Mouse (Mus musculus): Measurements from ENCODE around the gene Lig1. TPM values are rescaled to one million over a fixed set of nuclear protein-coding genes. Genes with fewer than 3 reads are reported as not detected.
"Not testable (repeated sequence)": the region's sequence is repeated elsewhere in the genome, so short reads cannot be mapped to it uniquely, and the experiment has no call there.

Gene Lig1
- 44.4 and 49.4 TPM in 2 replicates for polyA plus RNA-seq (2012; ENCODE audit: insufficient read depth, insufficient read length, missing spikeins)

DNA sequence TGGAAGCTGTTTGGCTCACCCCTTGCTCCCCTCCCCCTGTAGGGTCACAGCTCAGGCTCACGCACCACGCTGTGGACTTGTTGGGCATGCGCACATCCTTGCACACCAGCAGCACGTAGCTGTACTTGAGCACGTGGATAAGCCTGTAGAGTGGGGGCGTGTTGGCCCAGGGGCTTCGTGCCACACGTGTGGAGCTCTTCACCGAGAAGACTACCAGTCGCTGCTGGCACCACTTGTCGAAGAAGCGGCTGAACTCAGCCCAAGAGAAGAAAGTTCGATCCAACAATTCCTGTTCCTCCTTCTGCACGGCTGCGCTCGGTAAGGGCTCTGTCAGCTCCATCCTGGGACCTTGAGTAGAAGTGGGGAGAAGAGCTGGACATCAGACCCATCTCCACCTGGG, at the start of gene Lig1:
Gene Lig1 (plus strand): TSS at position 203 of the 400 bp plus-strand sequence.
- TF ChIP-seq CTCF (IDR thresholded peaks at IDR 0.05; ENCODE audit: low read depth, low read length), result no peak
- no peak for TF ChIP-seq POLR2A (IDR thresholded peaks at IDR 0.05; ENCODE audit: borderline replicate concordance, low read depth, low read length)
- no peak within 1 kb of the TSS for H3K27ac ChIP-seq (ENCODE audit: insufficient read depth, low read depth, low read length)
- H3K4me1 ChIP-seq (ENCODE audit: control insufficient read depth, insufficient read depth, low read length), result no peaks in the 10 kb centered on the region
- peak within 1 kb of the TSS; percentile 80 for H3K4me3 ChIP-seq (ENCODE audit: insufficient read depth, low read length)

DNA sequence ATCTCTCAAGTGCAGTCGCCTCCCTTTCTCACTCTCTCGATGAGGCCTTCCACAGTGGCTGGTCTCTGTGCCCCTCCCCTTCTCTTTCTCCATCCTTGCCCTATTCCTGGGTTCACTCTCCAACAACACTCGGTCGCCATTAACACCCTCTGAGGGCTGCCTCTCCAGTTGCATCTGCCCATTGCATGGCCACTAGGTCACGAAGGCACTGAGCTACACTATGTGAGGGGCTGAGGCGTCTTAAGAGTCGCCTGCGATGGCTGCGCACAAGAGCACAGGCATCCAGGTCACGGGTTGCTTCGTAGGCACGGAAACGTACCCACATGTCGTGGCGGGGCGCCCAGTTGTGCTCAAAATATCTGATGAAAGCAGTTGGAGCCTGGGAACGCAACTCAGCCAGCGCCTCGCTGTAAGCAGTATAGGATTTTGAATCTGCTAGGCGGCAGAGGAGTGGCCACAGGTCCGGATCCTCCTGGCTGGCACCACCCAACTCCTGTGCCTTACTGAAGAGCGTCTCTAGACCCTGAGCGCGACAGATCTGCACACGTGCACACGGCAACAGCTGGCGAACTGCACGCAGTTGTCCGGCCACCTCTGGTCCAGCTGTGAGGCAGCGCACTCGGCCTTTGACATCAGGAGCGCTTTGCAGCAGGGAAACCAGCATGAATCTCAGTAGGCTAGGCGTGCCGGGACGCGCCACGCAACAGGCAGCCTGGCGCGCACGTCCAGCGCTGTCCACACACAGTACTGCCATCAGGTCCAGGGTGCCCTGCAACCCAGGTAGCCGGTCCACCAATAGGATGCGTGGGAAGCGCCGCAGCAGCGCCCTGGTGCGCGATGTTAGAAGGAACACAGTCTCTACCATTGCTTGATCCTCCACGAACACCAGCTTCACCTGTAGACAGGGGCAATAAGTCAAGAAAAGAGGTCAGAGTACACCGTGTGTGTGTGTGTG, 16.1 kb upstream of the Lig1 start:
- Histone ChIP-seq H3K27ac (ENCODE audit: insufficient read depth, low read depth, low read length) (no peak overlapping the region), H3K4me1 (ENCODE audit: control insufficient read depth, insufficient read depth, low read length) (no peaks in the 10 kb centered on the region), H3K4me3 (ENCODE audit: insufficient read depth, low read length) (no peak overlapping the region)
- TF ChIP-seq POLR2A (IDR thresholded peaks at IDR 0.05; ENCODE audit: borderline replicate concordance, low read depth, low read length), result no peak
- no peak for TF ChIP-seq CTCF (IDR thresholded peaks at IDR 0.05; ENCODE audit: low read depth, low read length)

DNA sequence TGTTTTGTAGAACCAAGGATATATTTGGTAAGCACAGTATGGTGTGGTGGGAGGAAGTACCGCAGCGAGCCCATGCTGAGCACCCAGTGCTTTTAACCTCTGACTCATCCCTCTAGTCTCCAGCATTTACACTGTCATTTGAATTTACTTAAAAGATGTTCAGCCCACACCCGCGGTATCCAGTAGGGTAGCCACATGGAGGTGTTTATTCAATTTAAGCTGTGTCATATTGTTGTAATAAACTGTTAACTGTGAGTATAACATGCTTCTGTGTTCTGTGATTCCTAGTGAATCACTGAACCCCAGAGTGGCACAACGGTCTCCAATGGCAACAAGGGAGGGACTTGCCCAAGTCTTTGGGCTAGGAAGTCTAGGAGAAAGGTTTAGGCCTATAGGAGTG, 13.2 kb upstream of the Lig1 start:
- TF ChIP-seq CTCF (IDR thresholded peaks at IDR 0.05; ENCODE audit: low read depth, low read length), result no peak
- TF ChIP-seq POLR2A (IDR thresholded peaks at IDR 0.05; ENCODE audit: borderline replicate concordance, low read depth, low read length), result no peak
- H3K4me1 ChIP-seq (ENCODE audit: control insufficient read depth, insufficient read depth, low read length), result no peaks in the 10 kb centered on the region
- no peak overlapping the region for H3K4me3 ChIP-seq (ENCODE audit: insufficient read depth, low read length)
- H3K27ac ChIP-seq (ENCODE audit: insufficient read depth, low read depth, low read length), result no peak overlapping the region

DNA sequence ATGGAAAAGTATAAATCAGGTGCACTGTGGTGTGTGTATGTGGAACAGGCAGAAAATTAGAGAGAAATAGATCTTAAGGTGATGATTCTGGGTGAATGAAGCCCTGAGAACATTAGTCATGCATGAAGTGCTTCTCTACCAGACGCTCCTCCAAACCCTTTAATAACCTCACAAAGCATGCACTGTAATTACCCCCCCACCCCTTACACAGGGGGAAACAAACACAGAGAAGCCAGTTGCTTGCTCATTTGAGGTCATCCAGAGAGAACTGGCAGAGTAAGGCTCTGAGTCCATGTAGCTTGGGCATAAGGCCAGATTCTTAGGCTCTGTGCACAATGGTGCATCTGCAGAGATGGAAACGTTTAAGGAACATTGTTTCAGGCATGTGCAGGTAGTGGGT, 12.7 kb upstream of the Lig1 start:
- no peaks in the 10 kb centered on the region for H3K4me1 ChIP-seq (ENCODE audit: control insufficient read depth, insufficient read depth, low read length)
- no peak for TF ChIP-seq CTCF (IDR thresholded peaks at IDR 0.05; ENCODE audit: low read depth, low read length)
- TF ChIP-seq POLR2A (IDR thresholded peaks at IDR 0.05; ENCODE audit: borderline replicate concordance, low read depth, low read length), result no peak
- H3K27ac ChIP-seq (ENCODE audit: insufficient read depth, low read depth, low read length), result no peak overlapping the region
- H3K4me3 ChIP-seq (ENCODE audit: insufficient read depth, low read length), result no peak overlapping the region

DNA sequence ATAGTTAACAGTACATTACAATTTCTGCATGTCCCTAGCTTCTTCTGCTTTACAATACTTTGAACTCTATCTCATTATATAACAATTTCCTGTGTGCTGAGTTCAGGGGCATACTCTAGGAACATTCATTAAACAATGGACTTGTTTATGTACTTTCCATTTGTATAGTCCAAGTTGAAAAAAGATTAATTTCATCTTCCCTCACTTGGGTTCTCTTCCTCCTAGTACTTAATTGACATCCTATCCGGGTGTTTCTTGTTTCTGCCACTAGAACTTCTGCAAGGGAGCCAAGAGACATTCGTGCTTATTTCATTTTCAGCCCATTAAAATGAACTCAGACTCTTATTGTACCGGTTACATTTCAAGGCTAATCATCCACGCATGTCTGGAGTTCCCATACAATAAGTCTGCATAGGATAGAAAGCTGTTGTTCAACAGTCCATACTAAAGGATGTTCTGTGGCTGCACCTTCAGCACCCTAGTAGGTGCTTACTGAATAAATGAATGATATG, 8.3 kb upstream of the Lig1 start:
- H3K27ac ChIP-seq (ENCODE audit: insufficient read depth, low read depth, low read length), result no peak overlapping the region
- TF ChIP-seq POLR2A (IDR thresholded peaks at IDR 0.05; ENCODE audit: borderline replicate concordance, low read depth, low read length) (no peak), CTCF (IDR thresholded peaks at IDR 0.05; ENCODE audit: low read depth, low read length) (no peak)
- H3K4me1 ChIP-seq (ENCODE audit: control insufficient read depth, insufficient read depth, low read length), result no peaks in the 10 kb centered on the region

DNA sequence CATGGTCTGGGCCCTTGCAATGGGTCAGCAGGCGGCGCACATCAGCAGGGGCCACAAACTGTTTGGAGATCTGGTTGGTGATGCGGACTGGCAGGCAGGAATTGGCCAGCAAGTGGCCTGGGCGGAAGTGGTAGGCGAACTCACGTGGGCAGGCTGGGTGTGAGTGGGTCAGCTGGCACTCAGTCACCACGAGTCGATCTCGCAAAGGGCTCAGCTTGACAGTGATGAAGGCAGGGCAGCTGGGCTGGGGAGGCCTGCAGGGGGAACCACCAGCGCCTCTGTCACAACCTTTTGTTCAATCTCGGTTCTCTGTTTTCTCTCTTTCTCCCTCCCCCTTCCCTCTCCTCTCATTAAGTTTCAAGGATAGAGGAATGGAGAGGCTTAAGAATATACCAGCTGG, 7.7 kb upstream of the Lig1 start:
- no peaks in the 10 kb centered on the region for H3K4me1 ChIP-seq (ENCODE audit: control insufficient read depth, insufficient read depth, low read length)
- no peak overlapping the region for H3K27ac ChIP-seq (ENCODE audit: insufficient read depth, low read depth, low read length)
- TF ChIP-seq POLR2A (IDR thresholded peaks at IDR 0.05; ENCODE audit: borderline replicate concordance, low read depth, low read length) (no peak), CTCF (IDR thresholded peaks at IDR 0.05; ENCODE audit: low read depth, low read length) (no peak)
- H3K4me3 ChIP-seq (ENCODE audit: insufficient read depth, low read length), result no peak overlapping the region

More for the DNA sequence above, 8.3 kb upstream of the Lig1 start:
- H3K4me3 ChIP-seq (ENCODE audit: insufficient read depth, low read length), result no peak overlapping the region

DNA sequence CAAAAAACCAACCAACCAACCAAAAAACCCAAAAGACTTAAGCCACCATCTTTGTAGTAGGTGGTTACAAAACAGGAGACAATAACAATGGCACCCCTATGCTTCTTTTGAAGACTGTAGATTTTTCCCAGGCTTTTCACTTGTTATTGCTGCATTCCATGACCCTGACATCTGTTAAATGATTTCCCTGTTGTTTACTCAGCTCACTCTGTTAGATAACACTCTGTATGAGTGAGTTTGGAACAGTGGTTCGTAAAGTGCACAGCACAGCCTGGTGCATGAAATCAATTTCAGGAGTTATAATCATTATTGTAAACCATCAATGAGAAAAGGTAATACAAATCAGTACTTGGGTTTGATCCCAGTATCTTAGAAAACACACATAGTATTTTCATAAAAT, 5.4 kb upstream of the Lig1 start:
- Histone ChIP-seq H3K4me1 (ENCODE audit: control insufficient read depth, insufficient read depth, low read length) (no peaks in the 10 kb centered on the region), H3K27ac (ENCODE audit: insufficient read depth, low read depth, low read length) (no peak overlapping the region), H3K4me3 (ENCODE audit: insufficient read depth, low read length) (no peak overlapping the region)
- no peak for TF ChIP-seq CTCF (IDR thresholded peaks at IDR 0.05; ENCODE audit: low read depth, low read length)
- no peak for TF ChIP-seq POLR2A (IDR thresholded peaks at IDR 0.05; ENCODE audit: borderline replicate concordance, low read depth, low read length)

DNA sequence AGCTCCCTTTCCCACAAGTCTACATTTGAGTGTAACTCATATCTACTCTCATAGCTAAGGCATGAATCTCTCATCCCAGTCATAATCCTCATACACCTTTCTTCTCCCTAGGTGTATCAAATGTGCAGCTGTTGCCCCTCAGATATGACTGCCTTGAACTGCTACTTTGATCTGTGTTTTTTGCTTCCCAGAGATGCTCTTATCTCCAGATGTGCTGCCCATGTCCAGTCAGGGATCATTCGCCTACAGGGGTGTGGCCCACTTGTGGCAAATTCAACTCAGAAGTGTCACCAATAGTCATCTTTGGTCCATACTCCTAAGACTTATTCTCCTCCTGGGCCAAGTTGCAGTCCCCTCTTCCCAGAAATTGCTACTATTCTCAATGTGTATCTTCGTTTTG, 750 bp downstream of the Lig1 start:
- Histone ChIP-seq H3K27ac (ENCODE audit: insufficient read depth, low read depth, low read length) (no peak overlapping the region), H3K4me1 (ENCODE audit: control insufficient read depth, insufficient read depth, low read length) (no peaks in the 10 kb centered on the region), H3K4me3 (ENCODE audit: insufficient read depth, low read length) (peak overlapping the region; percentile 80)
- TF ChIP-seq POLR2A (IDR thresholded peaks at IDR 0.05; ENCODE audit: borderline replicate concordance, low read depth, low read length) (no peak), CTCF (IDR thresholded peaks at IDR 0.05; ENCODE audit: low read depth, low read length) (no peak)

DNA sequence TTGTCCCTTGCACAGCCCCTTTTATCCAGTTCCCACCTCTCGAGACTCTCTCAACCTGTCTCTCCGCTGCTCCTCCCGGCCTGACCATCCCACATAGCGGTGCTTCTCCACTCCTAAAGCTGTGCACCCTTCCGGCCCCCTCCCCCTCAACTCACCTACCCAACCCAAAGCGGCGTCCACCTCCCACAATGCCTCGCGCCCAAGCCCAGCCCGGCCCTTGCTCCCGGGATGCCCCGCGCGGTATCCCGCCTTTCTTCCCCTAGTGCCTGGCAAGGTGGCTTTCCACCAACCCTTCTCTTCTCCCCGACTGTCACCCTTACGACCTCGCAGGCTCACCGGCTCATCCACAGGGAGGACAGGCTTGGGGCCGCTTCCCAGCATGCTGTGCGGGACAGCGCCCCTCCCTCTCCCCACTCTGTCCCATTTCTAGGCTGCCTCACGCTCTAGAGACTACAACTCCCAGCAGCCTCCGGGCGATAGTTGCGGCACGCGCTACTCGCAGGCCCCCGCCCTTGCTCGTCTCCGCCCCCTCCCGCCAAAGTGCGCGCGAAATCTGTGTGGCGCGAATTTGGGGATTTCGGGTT, 1.3 kb downstream of the Lig1 start, which contains the start of gene Zswim9:
Gene Zswim9 (minus strand): TSS at position 414 of the 584 bp plus-strand sequence.
- Histone ChIP-seq H3K4me3 (ENCODE audit: insufficient read depth, low read length) (peak within 1 kb of the TSS; percentile 80), H3K27ac (ENCODE audit: insufficient read depth, low read depth, low read length) (peak within 1 kb of the TSS; percentile 33), H3K4me1 (ENCODE audit: control insufficient read depth, insufficient read depth, low read length) (no peaks in the 10 kb centered on the region)
- TF ChIP-seq CTCF (IDR thresholded peaks at IDR 0.05; ENCODE audit: low read depth, low read length) (no peak), POLR2A (IDR thresholded peaks at IDR 0.05; ENCODE audit: borderline replicate concordance, low read depth, low read length) (no peak)

DNA sequence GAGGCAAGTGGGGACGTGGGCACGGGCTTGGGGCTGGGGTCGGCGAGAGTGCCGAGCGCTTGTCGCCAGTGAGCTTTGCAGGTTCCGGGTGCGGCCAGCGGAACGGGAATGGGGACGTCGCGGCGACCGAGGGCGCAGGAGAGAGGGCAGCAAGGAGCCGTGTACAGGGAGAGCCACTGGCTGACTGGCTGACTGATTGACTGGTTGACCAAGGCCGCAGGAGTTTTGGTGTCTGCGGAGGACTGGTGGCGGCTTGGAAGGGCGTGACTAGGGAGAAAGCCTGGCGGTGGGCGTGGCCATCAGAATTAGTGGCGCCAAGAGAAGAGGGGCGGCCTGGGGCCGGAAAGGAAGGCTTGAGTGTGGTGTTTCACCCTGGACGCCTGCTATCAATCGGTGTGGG, 1.9 kb downstream of the Lig1 start:
- H3K27ac ChIP-seq (ENCODE audit: insufficient read depth, low read depth, low read length); H3K4me1 ChIP-seq (ENCODE audit: control insufficient read depth, insufficient read depth, low read length): not testable (repeated sequence)
- H3K4me3 ChIP-seq (ENCODE audit: insufficient read depth, low read length), result peak overlapping the region; percentile 80

Measured in bone marrow macrophage, adult 2 months (primary cell).